Mouse (Mus musculus): ENCODE data around the gene Trim63.

DNA sequence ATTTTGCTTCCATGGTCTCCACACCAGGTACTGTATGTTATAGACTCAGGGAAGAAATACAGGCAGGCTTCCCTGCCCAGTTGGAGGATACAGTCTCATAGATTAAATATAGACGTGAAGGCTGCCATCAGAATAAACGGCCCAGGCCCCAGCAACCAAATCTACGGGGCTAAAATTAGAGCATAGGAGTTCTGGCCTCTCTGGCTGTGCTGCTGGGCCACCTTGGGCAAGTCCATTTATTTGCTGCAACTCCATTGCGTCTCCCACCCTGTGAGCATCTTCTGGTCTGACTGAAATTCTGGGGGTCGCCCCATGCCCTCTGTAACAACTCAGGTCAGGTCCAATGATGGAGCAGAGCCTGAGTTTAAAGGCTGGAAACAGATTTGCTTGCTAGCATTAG lies 4.2 kb downstream of the Trim63 start:
- no peak for TF ChIP-seq POLR2A (IDR thresholded peaks at IDR 0.05; ENCODE audit: borderline replicate concordance, extremely low read depth, insufficient read depth, insufficient read length, poor library complexity, severe bottlenecking)
- TF ChIP-seq CTCF (IDR thresholded peaks at IDR 0.05; ENCODE audit: borderline replicate concordance, extremely low read depth, insufficient read depth, insufficient read length), result no peak
